Mouse (Mus musculus) C2C12 (cell line): ENCODE measurements around the gene Kif13a. TPM values are rescaled to one million over a fixed set of nuclear protein-coding genes. Genes with fewer than 3 reads are reported as not detected.

Source experiments
- H3K27me3 ChIP-seq: one replicate; pipeline ENCODE4 v1.6.1; 2011; ENCODE audit not compliant: control insufficient read depth, insufficient read depth, insufficient read length
- H3K36me3 ChIP-seq: one replicate; pipeline ENCODE4 v1.6.1; 2011; ENCODE audit not compliant: control insufficient read depth, insufficient read depth
- H3K4me3 ChIP-seq: one replicate; pipeline ENCODE4 v1.5.1; 2011; ENCODE audit warnings: mild to moderate bottlenecking, control low read depth; ENCODE audit not compliant: poor library complexity, insufficient read depth, severe bottlenecking
- H3K79me2 ChIP-seq: one replicate; pipeline ENCODE4 v1.6.1; 2011; ENCODE audit not compliant: control insufficient read depth, insufficient read depth
- H3K79me3 ChIP-seq: one replicate; pipeline ENCODE4 v1.6.1; 2011; ENCODE audit warnings: low read depth, control low read depth
- H3ac ChIP-seq: one replicate; pipeline ENCODE3; 2011; ENCODE audit warnings: low read depth; ENCODE audit not compliant: control insufficient read depth, insufficient read length
- CEBPB ChIP-seq: IDR thresholded peaks from one replicate; pipeline ENCODE4 v1.6.1; 2011; ENCODE audit warnings: low read depth, mild to moderate bottlenecking, control low read depth, moderate library complexity
- CTCF ChIP-seq: IDR thresholded peaks from one replicate; pipeline ENCODE4 v1.5.1; 2011; ENCODE audit not compliant: control insufficient read depth, insufficient read depth, insufficient read length
- FOSL1 ChIP-seq: IDR thresholded peaks from one replicate; pipeline ENCODE4 v1.8.0; 2011; ENCODE audit warnings: mild to moderate bottlenecking, low read length; ENCODE audit not compliant: poor library complexity, insufficient read depth, severe bottlenecking
- MAX ChIP-seq: IDR thresholded peaks from one replicate; pipeline ENCODE4 v1.6.1; 2011; ENCODE audit warnings: mild to moderate bottlenecking, control low read depth
- MYOD1 ChIP-seq: IDR thresholded peaks from one replicate; pipeline ENCODE4 v1.6.1; 2011; ENCODE audit warnings: low read depth; ENCODE audit not compliant: control insufficient read depth, insufficient read length
- MYOG ChIP-seq: IDR thresholded peaks from one replicate; pipeline ENCODE4 v1.6.1; 2011; ENCODE audit not compliant: control insufficient read depth, insufficient read length; ENCODE audit errors: extremely low read depth
- USF1 ChIP-seq: IDR thresholded peaks from one replicate; pipeline ENCODE4 v1.6.1; 2011; ENCODE audit warnings: low read depth, mild to moderate bottlenecking, control low read depth, moderate library complexity
- polyA plus RNA-seq: library from polyadenylated mRNA; unstranded; fragments of >200 nt; fragmentation: generic; extraction: Trizol; gene quantifications from one replicate; pipeline ENCODE4 v1.2.1, GENCODE M21; 2012; ENCODE audit warnings: missing spikeins

Gene Kif13a
- polyA plus RNA-seq, 1 experiment, result 9.2 TPM

GRCm38 (mm10) chr13:46911960-46912359 lies 17.7 kb downstream of the Kif13a start:
- Histone ChIP-seq H3K4me3 (no peak overlapping the region), H3ac (no peak overlapping the region), H3K36me3 (no peaks in the 10 kb centered on the region), H3K79me2 (no peaks in the 10 kb centered on the region), H3K27me3 (no peaks in the 10 kb centered on the region), H3K79me3 (peaks cover 2% of the 10 kb centered on the region)
- TF ChIP-seq FOSL1 (no peak), MYOG (no peak), MYOD1 (no peak), MAX (no peak), CEBPB (no peak), USF1 (no peak), CTCF (no peak)

GRCm38 (mm10) chr13:46911018-46911419 lies 18.6 kb downstream of the Kif13a start:
- Histone ChIP-seq H3K4me3 (no peak overlapping the region), H3K79me3 (peaks cover 2% of the 10 kb centered on the region), H3K79me2 (no peaks in the 10 kb centered on the region), H3ac (no peak overlapping the region), H3K36me3 (no peaks in the 10 kb centered on the region), H3K27me3 (no peaks in the 10 kb centered on the region)
- TF ChIP-seq MYOD1, result no peak
- TF ChIP-seq MAX, result no peak
- TF ChIP-seq FOSL1, result no peak
- TF ChIP-seq USF1, result no peak
- TF ChIP-seq CTCF, result no peak
- TF ChIP-seq MYOG, result no peak
- no peak for TF ChIP-seq CEBPB

- Histone ChIP-seq H3K4me3 (no peak overlapping the region), H3K79me3 (peaks cover 2% of the 10 kb centered on the region), H3K79me2 (no peaks in the 10 kb centered on the region), H3K27me3 (no peaks in the 10 kb centered on the region), H3ac (no peak overlapping the region), H3K36me3 (no peaks in the 10 kb centered on the region)
- no peak for TF ChIP-seq CTCF
- TF ChIP-seq MAX, result no peak
- TF ChIP-seq USF1, result no peak
- TF ChIP-seq MYOG, result no peak
- no peak for TF ChIP-seq CEBPB
These were observed 19.7 kb downstream of the Kif13a start for GRCm38 (mm10) chr13:46909946-46910345.

DNA sequence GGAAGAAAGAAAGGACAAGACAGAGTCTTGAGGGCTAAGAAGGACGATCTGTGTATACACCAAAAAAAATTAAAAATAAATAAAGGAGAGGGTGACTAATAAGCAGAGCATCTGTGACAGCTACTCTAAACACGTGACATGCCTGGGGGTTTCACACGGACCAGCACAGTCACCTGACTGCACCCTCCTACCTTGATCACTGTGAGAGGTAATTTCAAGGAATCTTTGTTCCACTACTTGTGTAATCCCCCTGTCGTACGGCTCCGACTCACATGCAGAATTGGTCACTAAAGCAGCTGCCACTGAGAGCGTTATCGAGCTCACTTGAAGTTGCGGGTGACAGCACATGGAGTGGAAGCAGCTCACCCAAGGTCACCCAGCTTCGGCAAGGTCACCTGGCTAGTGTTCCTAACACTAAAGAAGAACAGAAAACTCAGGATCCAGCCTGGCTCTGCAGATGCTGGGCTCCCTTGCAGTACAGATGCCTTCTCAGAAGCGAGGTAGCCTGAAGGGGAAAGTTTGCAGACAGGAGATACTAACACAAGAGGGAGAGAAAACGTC lies 20.6 kb downstream of the Kif13a start:
- Histone ChIP-seq H3K4me3 (no peak overlapping the region), H3K79me3 (peaks cover 2% of the 10 kb centered on the region), H3K36me3 (no peaks in the 10 kb centered on the region), H3K27me3 (no peaks in the 10 kb centered on the region), H3K79me2 (no peaks in the 10 kb centered on the region), H3ac (no peak overlapping the region)
- TF ChIP-seq MYOG (no peak), CEBPB (no peak), CTCF (no peak), MYOD1 (no peak), USF1 (no peak), FOSL1 (no peak), MAX (no peak)

GRCm38 (mm10) chr13:46908387-46908786 lies 21.3 kb downstream of the Kif13a start:
- no peak overlapping the region for H3ac ChIP-seq
- no peaks in the 10 kb centered on the region for H3K27me3 ChIP-seq
- peaks cover 2% of the 10 kb centered on the region for H3K79me3 ChIP-seq
- no peak overlapping the region for H3K4me3 ChIP-seq
- no peaks in the 10 kb centered on the region for H3K36me3 ChIP-seq
- H3K79me2 ChIP-seq, result no peaks in the 10 kb centered on the region
- TF ChIP-seq FOSL1 (no peak), CEBPB (no peak), MAX (no peak), MYOD1 (no peak), USF1 (no peak), MYOG (no peak), CTCF (no peak)

- Histone ChIP-seq H3K36me3 (no peaks in the 10 kb centered on the region), H3K79me3 (peaks cover 2% of the 10 kb centered on the region), H3ac (no peak overlapping the region), H3K27me3 (no peaks in the 10 kb centered on the region), H3K79me2 (no peaks in the 10 kb centered on the region), H3K4me3 (no peak overlapping the region)
- TF ChIP-seq MYOG (no peak), CTCF (no peak), MAX (no peak), CEBPB (no peak), USF1 (no peak), FOSL1 (no peak), MYOD1 (no peak)
These were observed 21.8 kb downstream of the Kif13a start for GRCm38 (mm10) chr13:46907861-46908260.
